Mouse (Mus musculus) megakaryocyte progenitor cell, adult 5-6 weeks (primary cell): ENCODE measurements at regions not wholly inside any gene's neighbourhood (a gene's known extent, or its start where the extent isn't known, plus 50 kb on each side); places are given as distances from the start of the nearest gene placed in this dataset.

Source experiments
- ATAC-seq: replicated peaks from 2 replicates; pipeline ENCODE4 v1.8.0; 2016; ENCODE audit warnings: mild to moderate bottlenecking, moderate TSS enrichment, inconsistent platforms; ENCODE audit not compliant: poor library complexity

- ATAC-seq, result no peak
Observed at GRCm38 (mm10) chr2:167878255-167878865, 53.5 kb upstream of the Ptpn1 start.

- no peak for ATAC-seq
Observed at GRCm38 (mm10) chr2:167877254-167877870, 54.5 kb upstream of the Ptpn1 start.

GRCm38 (mm10) chr2:167872507-167872906, 59.4 kb upstream of the Ptpn1 start:
- no peak for ATAC-seq

GRCm38 (mm10) chr2:167870153-167870552, 61.7 kb upstream of the Ptpn1 start:
- no peak for ATAC-seq

- ATAC-seq, result no peak
Observed at GRCm38 (mm10) chr2:167866751-167867150, 65.1 kb upstream of the Ptpn1 start.

GRCm38 (mm10) chr2:167865525-167865924, 66.3 kb upstream of the Ptpn1 start:
- no peak for ATAC-seq

GRCm38 (mm10) chr2:167864672-167865071, 67.2 kb upstream of the Ptpn1 start:
- ATAC-seq, result no peak

GRCm38 (mm10) chr2:167864228-167864627, 67.6 kb upstream of the Ptpn1 start:
- ATAC-seq, result peak; percentile 49; the same call in 1 of the 2 replicates

GRCm38 (mm10) chr2:167863616-167864015, 68.2 kb upstream of the Ptpn1 start:
- ATAC-seq, result no peak

- no peak for ATAC-seq
Observed at GRCm38 (mm10) chr2:167861178-167861520, 70.7 kb upstream of the Ptpn1 start.

GRCm38 (mm10) chr2:167860457-167861177, 71.2 kb upstream of the Ptpn1 start:
- ATAC-seq, result no peak

- ATAC-seq, result 0 out of 2 replicates have a peak, but pooled peaks have one; percentile 27
Observed at GRCm38 (mm10) chr2:167859575-167859974, 72.3 kb upstream of the Ptpn1 start.

- no peak for ATAC-seq
Observed at GRCm38 (mm10) chr2:167858346-167858745, 73.5 kb upstream of the Ptpn1 start.

GRCm38 (mm10) chr2:167857911-167858310, 73.9 kb upstream of the Ptpn1 start:
- ATAC-seq, result no peak

- no peak for ATAC-seq
Observed at GRCm38 (mm10) chr2:167856920-167857475, 74.9 kb upstream of the Ptpn1 start.

- no peak for ATAC-seq
Observed at GRCm38 (mm10) chr2:167856020-167856419, 75.8 kb upstream of the Ptpn1 start.

GRCm38 (mm10) chr2:167854060-167854459, 77.8 kb upstream of the Ptpn1 start:
- ATAC-seq, result no peak

- no peak for ATAC-seq
Observed at GRCm38 (mm10) chr2:167853411-167853821, 78.4 kb upstream of the Ptpn1 start.

- no peak for ATAC-seq
Observed at GRCm38 (mm10) chr2:167852582-167852981, 79.3 kb upstream of the Ptpn1 start.

- peak; percentile 77 for ATAC-seq
Observed at GRCm38 (mm10) chr2:167851216-167851896, 80.5 kb upstream of the Ptpn1 start.

GRCm38 (mm10) chr2:167849999-167850552, 81.8 kb upstream of the Ptpn1 start:
- no peak for ATAC-seq
